25 mouse cellular contexts compared by ENCODE assay signal in the genomic region with DNA sequence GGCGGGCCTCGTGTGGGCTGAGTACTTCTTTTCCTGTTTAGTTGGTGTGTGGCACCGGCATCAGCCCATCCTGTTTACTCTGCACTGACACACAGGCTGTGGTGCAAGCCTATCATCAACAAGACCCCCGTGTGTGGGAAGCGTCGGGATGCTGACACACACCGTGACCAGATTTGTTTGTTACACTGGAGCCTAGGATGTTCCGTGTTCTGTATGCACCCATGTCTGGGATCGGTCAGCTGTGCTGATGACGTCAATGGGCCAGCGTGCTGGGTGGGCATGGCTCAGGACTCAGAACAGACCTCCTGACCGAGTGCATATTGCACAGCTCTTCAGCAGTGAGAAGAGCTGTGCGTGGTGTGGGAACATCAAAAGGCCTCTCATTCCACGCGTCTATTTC. TPM values are rescaled to one million over a fixed set of nuclear protein-coding genes. Genes with fewer than 3 reads are reported as not detected.
DNase-seq lines count a peak whose midpoint lies in the region; ATAC-seq and TF ChIP-seq lines count a peak whose summit lies in the region.
"Had no signal": no experiment of that assay in that cellular context is flagged by ENCODE, and none has a peak within 500 bp of the region (broad histone marks: within the 10 kb centered on the region; RNA-seq: fewer than 3 reads in every experiment).

No protein-coding gene starts in this region.

- no peak for TF ChIP-seq CTCF in olfactory bulb, adult 2 months (IDR thresholded peaks at IDR 0.05; ENCODE audit: insufficient read depth, low read depth, low read length)

- no peak overlapping the region for H3K4me3 ChIP-seq in forebrain, embryonic 11.5 days (ENCODE audit: low read depth, low read length)
- no peak overlapping the region for H3K4me3 ChIP-seq in forebrain, embryonic 10.5 days
- no peak overlapping the region for H3K4me3 ChIP-seq in hindbrain, embryonic 10.5 days
- no peak overlapping the region for H3K4me3 ChIP-seq in hindbrain, embryonic 16.5 days (ENCODE audit: low read length)
- no peak overlapping the region for H3K4me3 ChIP-seq in olfactory bulb, adult 2 months (ENCODE audit: insufficient read depth, low read depth, low read length)
- H3K4me3 ChIP-seq: embryonic facial prominence, embryonic 13.5 days; erythroblast, embryonic 14.5 days; forebrain, embryonic 15.5 days; heart, embryonic 13.5 days; hindbrain, embryonic 13.5 days had no signal

- no peak for ATAC-seq in forebrain, embryonic 11.5 days (replicated peaks; ENCODE audit: low FRiP score)
- no peak for ATAC-seq in hindbrain, embryonic 16.5 days
- ATAC-seq: activated CD4-positive, CD25-positive, alpha-beta regulatory T cell, adult 4 months; forebrain, embryonic 15.5 days; hindbrain, postnatal 0 days; inflammation-experienced regulatory T-cells, adult 6 months had no signal

- no peaks in the 10 kb centered on the region for H3K9me3 ChIP-seq in forebrain, embryonic 11.5 days (ENCODE audit: control insufficient read depth, low read length)
- no peaks in the 10 kb centered on the region for H3K9me3 ChIP-seq in forebrain, embryonic 10.5 days
- H3K9me3 ChIP-seq in hindbrain, embryonic 10.5 days, result no peaks in the 10 kb centered on the region
- H3K9me3 ChIP-seq in hindbrain, embryonic 16.5 days (ENCODE audit: control insufficient read depth, low read length), result no peaks in the 10 kb centered on the region
- H3K9me3 ChIP-seq: embryonic facial prominence, embryonic 13.5 days; forebrain, embryonic 15.5 days; heart, embryonic 13.5 days; hindbrain, embryonic 13.5 days had no signal

- WGBS in forebrain, embryonic 11.5 days, result 92% methylated on average over 15 of the region's 15 CpGs
- WGBS in forebrain, embryonic 10.5 days, result 93% methylated on average over 15 of the region's 15 CpGs
- 91% methylated on average over 15 of the region's 15 CpGs for WGBS in hindbrain, embryonic 10.5 days
- 92% methylated on average over 15 of the region's 15 CpGs for WGBS in hindbrain, embryonic 16.5 days
- WGBS in olfactory bulb, adult 2 months, result 64% methylated on average over 15 of the region's 15 CpGs

- H3K27me3 ChIP-seq in forebrain, embryonic 11.5 days (ENCODE audit: control insufficient read depth, insufficient read depth, low read length), result no peaks in the 10 kb centered on the region; the same call in 1 of the 2 replicates
- H3K27me3 ChIP-seq in forebrain, embryonic 10.5 days (ENCODE audit: poor library complexity, severe bottlenecking), result peaks cover 9% of the 10 kb centered on the region
- no peaks in the 10 kb centered on the region for H3K27me3 ChIP-seq in hindbrain, embryonic 10.5 days (ENCODE audit: insufficient read depth, poor library complexity, severe bottlenecking)
- no peaks in the 10 kb centered on the region for H3K27me3 ChIP-seq in hindbrain, embryonic 16.5 days (replicated peaks; ENCODE audit: control insufficient read depth, insufficient read depth, low read length)
- H3K27me3 ChIP-seq: embryonic facial prominence, embryonic 13.5 days; forebrain, embryonic 15.5 days; heart, embryonic 13.5 days; hindbrain, embryonic 13.5 days had no signal

- DNase-seq in forebrain, embryonic 11.5 days (ENCODE audit: low spot score), result peak; percentile 42
- DNase-seq in forebrain, embryonic 10.5 days (ENCODE audit: extremely low spot score, low spot score), result no peak
- DNase-seq in hindbrain, embryonic 10.5 days (ENCODE audit: low spot score), result peak; percentile 1
- peak; percentile 30 for DNase-seq in testis, postnatal 10 days (ENCODE audit: low spot score)
- DNase-seq in testis, postnatal 14 days (ENCODE audit: low spot score), result no peak
- no peak for DNase-seq in urinary bladder, postnatal 14 days (ENCODE audit: low spot score)
- DNase-seq: adrenal gland, postnatal 10 days; adrenal gland, postnatal 36 days; cerebellum, adult 11 months; cerebellum, adult 2 months; cerebellum, adult 9-11 months; cerebellum, postnatal 25 days; gastrocnemius, postnatal 10 days; gastrocnemius, postnatal 36 days; kidney, adult 11 months had no signal

- no peak overlapping the region for H3K27ac ChIP-seq in forebrain, embryonic 11.5 days (ENCODE audit: low read depth, low read length)
- no peak overlapping the region for H3K27ac ChIP-seq in forebrain, embryonic 10.5 days
- no peak overlapping the region for H3K27ac ChIP-seq in hindbrain, embryonic 10.5 days
- no peak overlapping the region for H3K27ac ChIP-seq in hindbrain, embryonic 16.5 days (ENCODE audit: low read depth, low read length)
- peak overlapping the region; percentile 96; the same call in 1 of the 2 replicates for H3K27ac ChIP-seq in olfactory bulb, adult 2 months (ENCODE audit: insufficient read depth, low read depth, low read length)
- H3K27ac ChIP-seq: embryonic facial prominence, embryonic 13.5 days; forebrain, embryonic 15.5 days; heart, embryonic 13.5 days; hindbrain, embryonic 13.5 days; hindbrain, postnatal 0 days had no signal

- no peaks in the 10 kb centered on the region for H3K36me3 ChIP-seq in forebrain, embryonic 11.5 days (ENCODE audit: control insufficient read depth, insufficient read depth, low read length)
- H3K36me3 ChIP-seq in forebrain, embryonic 10.5 days (replicated peaks), result no peaks in the 10 kb centered on the region
- no peaks in the 10 kb centered on the region for H3K36me3 ChIP-seq in hindbrain, embryonic 10.5 days
- no peaks in the 10 kb centered on the region for H3K36me3 ChIP-seq in hindbrain, embryonic 16.5 days (ENCODE audit: control insufficient read depth, insufficient read depth, low read length)
- H3K36me3 ChIP-seq: embryonic facial prominence, embryonic 13.5 days; forebrain, embryonic 15.5 days; heart, embryonic 13.5 days; hindbrain, embryonic 13.5 days had no signal

- no peak for TF ChIP-seq POLR2A in olfactory bulb, adult 2 months (IDR thresholded peaks at IDR 0.05; ENCODE audit: insufficient read depth, low read depth, low read length)

- H3K4me2 ChIP-seq in forebrain, embryonic 11.5 days (ENCODE audit: low read depth, low read length, severe bottlenecking), result no peak overlapping the region
- H3K4me2 ChIP-seq in hindbrain, embryonic 16.5 days (ENCODE audit: low read length), result no peak overlapping the region
- H3K4me2 ChIP-seq: embryonic facial prominence, embryonic 13.5 days; forebrain, embryonic 15.5 days; heart, embryonic 13.5 days; hindbrain, embryonic 13.5 days had no signal

- H3K9ac ChIP-seq in forebrain, embryonic 11.5 days (ENCODE audit: low read length), result no peak overlapping the region
- no peak overlapping the region for H3K9ac ChIP-seq in hindbrain, embryonic 16.5 days (ENCODE audit: low read depth, low read length)
- H3K9ac ChIP-seq: embryonic facial prominence, embryonic 13.5 days; forebrain, embryonic 15.5 days; heart, embryonic 13.5 days; hindbrain, embryonic 13.5 days had no signal

- H3K4me1 ChIP-seq in forebrain, embryonic 11.5 days (replicated peaks; ENCODE audit: control insufficient read depth, insufficient read depth, low read length), result no peaks in the 10 kb centered on the region
- H3K4me1 ChIP-seq in forebrain, embryonic 10.5 days, result no peaks in the 10 kb centered on the region
- H3K4me1 ChIP-seq in hindbrain, embryonic 10.5 days (replicated peaks), result no peaks in the 10 kb centered on the region
- H3K4me1 ChIP-seq in hindbrain, embryonic 16.5 days (ENCODE audit: control insufficient read depth, insufficient read depth, low read depth, low read length), result no peaks in the 10 kb centered on the region
- peaks cover 26% of the 10 kb centered on the region for H3K4me1 ChIP-seq in olfactory bulb, adult 2 months (ENCODE audit: control insufficient read depth, insufficient read depth, low read length)
- H3K4me1 ChIP-seq: forebrain, embryonic 15.5 days; hindbrain, embryonic 13.5 days had no signal

RNA-seq across cellular contexts. Expression of gene Smox, which starts 6.2 kb away (rescaled TPM):
- 33.2 and 34.6 TPM in 2 replicates for polyA plus RNA-seq in forebrain, embryonic 11.5 days (2014; fragmentation: Nextera tagmentation; extraction: Ambion mirVana)
- 31.7 TPM in 2 replicates for polyA plus RNA-seq in forebrain, embryonic 10.5 days (2016; fragmentation: Nextera tagmentation; extraction: Ambion mirVana)
- polyA plus RNA-seq in hindbrain, embryonic 10.5 days (2016; fragmentation: Nextera tagmentation; extraction: Ambion mirVana), result 30.0 and 34.1 TPM in 2 replicates
- polyA plus RNA-seq in hindbrain, embryonic 16.5 days (2015; fragmentation: Nextera tagmentation; extraction: Ambion mirVana), result 60.3 and 70.9 TPM in 2 replicates
- not detected in 2 replicates for polyA plus RNA-seq in olfactory bulb, adult 2 months (2012; ENCODE audit: insufficient read depth, insufficient read length, low replicate concordance, missing spikeins)

Comparison
In these comparisons a context has a peak if more than half of its experiments do, and no peak if none do; other contexts are left out.
1. DNase-seq: peak in forebrain, embryonic 11.5 days (single experiment), hindbrain, embryonic 10.5 days (single experiment) and testis, postnatal 10 days (single experiment); none in forebrain, embryonic 10.5 days (single experiment), testis, postnatal 14 days (single experiment) and urinary bladder, postnatal 14 days (single experiment).